Mouse (Mus musculus): ENCODE measurements at regions not wholly inside any gene's neighbourhood (a gene's known extent, or its start where the extent isn't known, plus 50 kb on each side); places are given as distances from the start of the nearest gene placed in this dataset.

DNA sequence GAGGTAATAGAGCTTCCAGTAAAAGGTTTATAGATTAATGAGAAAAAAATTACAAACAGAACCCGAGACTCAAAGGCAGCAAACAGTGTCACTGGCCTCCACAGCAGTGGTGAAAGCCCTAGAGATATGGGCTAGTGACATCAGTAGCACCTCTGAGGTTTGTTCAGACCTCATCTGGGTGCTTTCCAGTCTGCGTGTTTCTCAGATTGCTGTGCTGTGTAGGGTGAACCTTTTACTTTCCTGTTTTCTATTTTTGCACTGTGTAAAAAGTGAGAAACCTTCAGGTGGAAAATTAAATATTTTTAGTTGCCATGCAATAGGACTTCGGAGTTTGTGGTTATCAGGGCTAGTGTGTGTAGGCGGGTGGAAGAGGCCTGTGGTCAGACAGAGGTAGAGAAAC, 79.2 kb upstream of the Trim52 start:
- TF ChIP-seq POLR2A (IDR thresholded peaks at IDR 0.05; ENCODE audit: borderline replicate concordance, insufficient read depth, low read length) (no peak), CTCF (IDR thresholded peaks at IDR 0.05; ENCODE audit: borderline replicate concordance, insufficient read depth, low read depth, low read length) (no peak)

Data from cerebellum, adult 2 months (tissue).